Mouse (Mus musculus) neutrophil, adult 5-6 weeks (primary cell): ENCODE measurements around the gene Prelid1. TPM values are rescaled to one million over a fixed set of nuclear protein-coding genes. Genes with fewer than 3 reads are reported as not detected.
A peak's percentile ranks its signal among the peaks of the same experiment; 100 is the strongest.

ENCODE experiments used
- ATAC-seq: fragments of 151-379, 151-347 bp; 2 replicates; pipeline ENCODE4 v1.8.0; 2017; ENCODE audit warnings: mild to moderate bottlenecking, moderate TSS enrichment; ENCODE audit not compliant: insufficient number of reproducible peaks, poor library complexity, low FRiP score, severe bottlenecking; ENCODE audit errors: extremely low read depth
- total RNA-seq: library from RNA; stranded (forward); fragments of 200-1000 nt; gene quantifications from 2 replicates; pipeline ENCODE4 v1.2.3, GENCODE M21; 2017

Prelid1 gene
- total RNA-seq, 1 experiment from 2014 or later = 96.0 TPM

DNA sequence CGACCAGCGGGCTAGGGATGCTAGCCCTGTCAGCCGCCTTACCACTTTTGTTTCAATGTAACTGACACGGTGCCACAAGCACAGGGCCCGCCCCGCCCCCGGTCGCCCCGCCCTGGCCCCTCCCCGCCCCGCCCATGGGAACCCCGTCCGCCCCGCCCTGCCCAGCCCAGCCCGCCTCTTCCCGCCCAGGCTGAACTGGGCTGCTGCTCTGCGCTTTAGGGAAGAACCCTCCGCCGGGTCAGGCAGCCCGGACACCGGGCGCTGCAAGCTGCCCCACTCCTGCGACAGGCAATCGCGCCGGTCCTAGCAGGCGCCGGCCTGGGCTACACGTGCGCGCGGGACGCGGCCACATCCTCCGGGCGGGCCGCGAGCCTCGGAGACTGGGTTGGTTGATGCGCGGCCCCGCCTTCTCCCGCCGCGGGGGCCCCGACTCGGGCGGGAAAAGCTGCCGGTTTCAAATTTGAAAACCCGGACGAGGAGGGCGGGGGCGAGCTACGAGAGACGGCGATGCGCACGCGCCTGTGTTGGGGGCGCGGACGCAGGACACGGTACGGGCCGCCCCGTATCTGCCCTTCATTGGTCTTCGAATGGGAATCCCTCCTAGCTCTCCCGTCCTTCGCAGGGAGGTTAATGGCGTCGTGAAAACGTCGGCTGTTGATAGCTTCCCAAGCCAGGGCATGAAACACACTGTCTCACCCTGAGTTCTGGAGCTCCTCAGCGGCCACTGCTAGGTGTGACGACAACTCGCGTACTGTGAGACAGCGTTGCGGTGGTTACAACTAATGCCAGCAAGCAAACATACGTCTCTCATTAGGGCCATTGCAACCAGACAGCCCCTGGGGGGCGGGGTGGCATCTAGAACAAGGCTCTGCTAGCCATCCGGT lies 9.6 kb downstream of the Prelid1 start, which contains the start of gene Mxd3:
TSS of gene Mxd3 (minus strand) at position 141 of the 884 bp plus-strand sequence.
- ATAC-seq = peak; percentile 43

DNA sequence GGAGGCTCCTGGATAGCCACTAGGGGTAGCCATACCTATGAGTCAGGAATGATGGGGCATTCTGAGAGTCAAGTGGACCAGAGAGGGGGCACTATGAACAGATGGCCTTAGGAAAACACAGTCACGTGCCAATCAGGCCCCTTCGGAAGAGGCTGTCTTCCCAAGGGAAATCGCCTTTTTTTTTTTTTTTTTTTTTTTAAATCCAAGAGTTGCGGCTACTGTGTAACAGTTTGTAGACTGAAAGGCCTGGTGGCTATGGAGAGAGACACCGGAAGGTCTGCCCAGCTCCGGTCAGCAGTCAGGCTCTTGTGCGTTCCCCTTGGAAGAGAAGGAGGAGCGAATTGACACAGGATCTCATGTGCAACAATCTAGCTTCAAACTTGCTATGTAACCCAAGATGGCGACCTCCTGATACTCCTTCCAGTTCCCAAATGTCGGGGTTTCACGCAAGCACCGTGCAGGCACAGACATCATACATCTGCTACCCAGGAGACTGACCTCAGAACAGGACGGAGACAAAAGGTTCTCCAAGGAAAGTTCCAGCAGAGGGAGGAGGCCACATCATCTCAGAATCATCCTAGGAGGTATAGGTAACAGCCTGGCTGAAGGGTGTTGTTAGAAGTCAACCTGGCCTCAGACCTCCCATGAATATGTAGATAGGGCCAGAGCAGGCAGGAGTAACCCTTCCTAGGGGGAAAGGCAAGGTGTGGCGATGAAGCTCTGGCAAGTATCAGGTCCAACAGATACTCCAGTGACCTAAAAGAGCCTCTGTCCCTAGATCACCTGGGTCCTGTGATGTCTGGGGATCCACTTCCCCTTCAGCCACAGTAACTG lies 10.5 kb downstream of the Prelid1 start:
- no peak for ATAC-seq

DNA sequence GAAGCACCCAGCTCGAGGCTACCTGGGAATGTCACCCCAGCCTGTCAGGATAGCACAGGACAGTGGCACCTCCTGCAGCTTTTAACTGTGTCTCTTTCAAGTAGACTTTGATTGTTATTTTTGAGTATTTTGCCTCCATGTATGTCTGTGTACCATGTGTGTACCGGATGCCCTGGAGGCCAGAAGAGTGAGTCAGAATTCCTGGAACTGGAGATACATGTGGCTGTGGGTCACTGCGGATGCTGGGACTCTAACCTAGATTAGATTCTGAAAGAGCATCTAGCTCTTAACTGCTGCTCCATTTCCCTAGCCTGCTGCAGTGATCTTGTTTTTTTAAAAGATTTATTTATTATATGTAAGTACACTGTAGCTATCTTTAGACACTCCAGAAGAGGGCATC lies 12.0 kb downstream of the Prelid1 start:
- no peak for ATAC-seq

DNA sequence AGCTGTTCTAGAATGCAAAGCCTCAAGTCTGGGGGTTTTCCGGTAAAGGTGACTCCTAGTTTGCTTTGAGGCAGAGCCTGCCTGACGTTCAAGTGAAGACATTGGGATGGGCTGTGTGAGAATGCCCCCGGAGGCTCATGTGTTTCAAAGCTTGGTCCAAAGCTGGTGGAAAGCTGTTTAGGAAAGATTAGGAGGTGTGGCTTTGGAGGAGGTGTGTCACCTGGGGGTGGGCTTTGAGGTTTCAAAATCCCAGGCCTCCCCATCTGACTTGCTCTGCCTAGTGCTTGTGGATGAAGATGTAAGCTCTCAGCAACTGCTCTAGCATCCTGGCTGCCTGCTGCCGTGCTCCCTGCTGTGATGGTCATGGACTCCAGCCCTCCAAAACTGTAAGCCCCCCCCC lies 15.4 kb downstream of the Prelid1 start:
- no peak for ATAC-seq

DNA sequence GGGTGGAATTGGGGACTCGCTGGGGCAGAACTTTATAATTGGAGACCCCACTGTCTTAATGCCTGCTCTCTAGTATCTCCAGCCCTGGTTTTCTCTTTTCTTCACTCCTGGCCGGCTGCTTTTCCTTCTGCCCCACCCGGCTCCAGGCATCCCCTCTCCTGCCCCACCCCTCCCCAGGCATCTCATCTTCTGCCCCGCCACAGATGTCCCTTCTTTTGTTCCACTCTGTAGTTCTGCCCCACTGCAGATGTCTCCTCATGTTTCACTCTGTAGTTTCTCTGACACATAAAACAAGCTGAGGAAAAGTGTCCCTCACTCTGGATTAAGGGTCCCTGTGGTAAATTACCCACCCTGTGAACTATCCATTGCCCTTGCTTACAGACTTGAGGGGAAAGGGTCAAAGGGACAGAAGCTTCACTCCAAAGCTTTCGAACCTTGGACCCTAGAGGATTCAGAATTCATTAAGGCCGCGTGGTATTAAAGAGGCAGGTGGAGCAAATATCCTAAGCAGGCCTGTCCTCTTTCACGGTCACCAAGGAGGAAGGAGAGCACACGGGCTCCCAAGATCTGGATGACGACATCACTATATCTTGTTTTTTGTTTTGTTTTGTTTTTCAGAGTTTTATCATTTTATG lies 17.2 kb downstream of the Prelid1 start:
- no peak for ATAC-seq

DNA sequence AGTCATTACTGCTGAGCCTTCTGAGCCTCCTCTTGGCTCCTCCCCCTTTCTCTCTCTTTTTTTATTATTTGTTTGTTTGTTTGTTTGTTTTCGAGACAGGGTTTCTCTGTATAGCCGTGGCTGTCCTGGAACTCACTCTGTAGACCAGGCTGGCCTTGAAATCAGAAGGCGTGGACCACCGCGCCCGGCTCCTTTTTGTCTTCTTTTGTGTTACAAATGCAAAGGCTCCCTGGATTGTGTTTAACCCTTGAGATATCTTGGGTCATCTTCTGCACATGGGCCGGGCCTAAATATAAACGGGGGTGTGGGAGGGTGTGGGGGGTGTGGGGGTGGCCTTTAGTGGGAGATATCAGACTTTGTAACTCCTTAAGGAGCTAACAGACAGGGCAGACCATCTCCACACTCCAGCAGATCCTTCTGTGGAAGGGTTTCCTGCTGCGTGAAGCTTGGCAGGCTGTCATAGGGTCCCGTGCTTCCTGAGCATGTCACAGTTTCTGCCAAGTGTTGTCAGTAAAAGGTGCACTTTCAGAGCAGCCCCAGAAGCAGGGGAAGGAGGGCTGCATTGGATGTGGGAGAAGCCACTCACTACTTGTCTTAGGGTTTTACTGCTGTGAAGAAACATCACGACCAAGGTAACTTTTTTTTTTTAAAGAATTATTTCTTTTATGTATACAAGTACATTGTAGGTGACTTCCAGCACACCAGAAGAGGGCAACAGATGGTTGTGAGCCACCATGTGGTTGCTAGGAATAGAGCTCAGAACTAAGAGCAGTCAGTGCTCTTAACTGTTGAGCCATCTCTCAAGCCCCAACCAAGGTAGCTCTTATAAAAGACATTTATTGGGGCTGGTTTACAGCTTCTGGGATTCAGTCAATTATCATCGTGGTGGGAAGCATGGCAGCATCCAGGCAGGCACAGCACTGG lies 18.1 kb downstream of the Prelid1 start:
- ATAC-seq = no peak

DNA sequence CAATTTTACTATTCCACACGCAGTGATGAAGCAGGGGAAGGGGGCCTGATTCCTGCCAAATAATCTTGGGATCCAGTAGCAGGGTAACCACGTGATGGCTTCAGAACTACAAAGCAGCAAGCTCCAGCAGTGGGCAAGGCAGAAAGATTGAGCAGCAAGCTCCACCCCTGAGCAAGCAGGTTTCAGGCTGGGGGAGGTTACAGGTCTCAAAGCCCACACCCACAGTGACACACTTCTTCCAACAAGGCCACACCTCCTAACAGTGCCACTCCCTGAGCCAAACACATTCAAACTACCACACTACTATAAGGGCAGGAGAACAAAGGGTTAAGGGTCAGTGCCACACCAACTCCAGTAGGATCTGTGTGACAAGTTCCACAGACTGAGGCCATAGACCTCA lies 19.0 kb downstream of the Prelid1 start:
- no peak for ATAC-seq

DNA sequence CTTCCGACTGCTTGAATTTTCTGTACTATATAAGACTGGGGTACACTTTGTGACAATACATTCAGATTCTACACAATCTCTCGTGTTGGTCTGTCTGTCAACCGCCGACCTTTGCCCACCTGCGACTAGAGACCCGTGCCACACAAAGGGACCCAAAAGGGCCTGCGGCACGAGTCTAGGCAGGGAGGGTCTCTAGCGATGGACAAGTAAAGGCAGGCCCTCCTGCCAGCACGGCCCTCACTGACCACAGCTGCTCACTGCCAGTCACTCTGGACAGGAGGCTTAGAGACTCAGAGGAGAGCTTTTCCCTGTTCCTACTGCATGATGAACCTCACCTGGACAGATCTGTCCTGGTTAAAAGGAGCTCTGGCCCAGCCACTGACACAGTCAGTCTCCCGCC lies 22.2 kb downstream of the Prelid1 start:
- ATAC-seq = no peak

DNA sequence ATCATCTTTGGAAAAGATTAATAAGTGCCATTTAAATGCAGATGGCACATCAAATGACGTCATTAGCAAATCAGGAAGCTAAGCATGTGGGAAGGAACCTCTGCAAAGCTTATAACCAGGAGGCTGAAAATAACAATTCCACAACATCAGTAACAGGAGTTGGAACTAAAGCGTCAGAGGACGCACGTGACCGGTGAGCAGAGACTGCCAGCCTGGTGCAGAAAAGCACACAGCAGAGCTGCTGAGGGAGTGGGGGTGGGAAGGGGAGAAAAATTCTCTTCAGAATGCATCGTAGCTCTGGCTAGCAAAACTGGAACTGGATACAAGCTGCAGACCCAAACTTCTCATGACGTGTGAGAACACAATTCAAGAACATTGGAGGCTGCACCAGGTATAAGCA lies 24.0 kb downstream of the Prelid1 start:
- ATAC-seq = no peak

DNA sequence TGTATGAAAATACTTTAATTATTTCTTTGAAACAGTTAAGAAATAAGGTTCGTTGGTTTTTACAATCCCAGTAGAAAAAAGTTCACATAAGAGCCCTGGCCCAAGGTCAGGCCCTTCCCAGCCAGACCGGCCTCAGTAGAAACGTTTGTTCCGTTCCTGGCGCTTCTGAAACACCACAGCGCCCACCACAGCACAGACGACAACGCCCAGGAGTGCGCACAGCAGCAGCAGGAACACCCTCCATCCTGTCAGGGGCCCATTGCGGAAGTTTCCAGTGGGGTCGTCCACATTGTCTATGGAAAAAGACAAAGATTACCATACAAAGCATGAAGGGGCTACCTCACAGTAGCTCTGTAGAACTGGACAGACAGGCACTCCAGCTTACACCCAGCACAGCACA lies 26.4 kb downstream of the Prelid1 start:
- no peak for ATAC-seq

DNA sequence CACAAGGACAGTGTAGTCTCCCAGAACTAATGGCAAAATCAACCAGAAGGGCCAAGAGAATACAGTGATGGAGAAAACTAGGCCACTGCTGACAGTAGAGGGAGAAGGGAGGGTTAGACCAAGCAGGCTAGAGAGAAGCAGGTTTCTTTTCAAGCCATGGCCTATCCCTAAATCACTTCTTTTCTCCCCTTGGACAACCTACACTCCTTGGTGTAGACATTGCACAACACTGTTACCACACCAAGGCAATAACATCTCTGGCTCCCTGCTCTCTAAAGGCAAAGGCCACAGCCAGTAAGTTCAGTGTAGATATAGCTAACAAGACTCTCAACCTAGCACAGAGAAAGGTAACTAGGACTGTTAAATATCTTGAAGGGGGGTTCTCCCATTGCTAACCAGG lies 40.8 kb downstream of the Prelid1 start:
- ATAC-seq = no peak

DNA sequence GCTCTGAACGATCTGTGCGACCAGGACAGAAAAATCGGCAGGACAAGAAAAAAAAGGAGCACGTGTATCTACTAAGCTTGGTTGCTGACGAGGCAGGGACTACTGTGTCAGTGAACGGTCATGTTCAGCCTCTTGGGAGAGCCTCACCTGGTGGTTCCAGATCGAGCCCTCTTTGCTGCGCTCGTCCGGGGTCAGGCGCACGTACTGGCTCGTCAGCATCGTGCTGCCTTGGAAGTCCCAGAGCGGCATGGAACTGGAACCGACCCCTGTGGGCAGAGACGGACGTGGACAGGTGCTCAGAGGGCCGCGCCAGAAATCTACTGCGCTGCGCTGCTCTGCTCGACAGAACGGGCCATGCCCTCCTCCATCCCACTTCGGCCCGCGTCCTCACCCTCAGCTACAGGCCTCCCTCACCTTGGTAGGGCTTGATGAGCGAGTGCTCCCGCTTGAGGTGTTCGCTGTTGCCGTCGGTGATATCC lies 41.7 kb downstream of the Prelid1 start:
- no peak for ATAC-seq

DNA sequence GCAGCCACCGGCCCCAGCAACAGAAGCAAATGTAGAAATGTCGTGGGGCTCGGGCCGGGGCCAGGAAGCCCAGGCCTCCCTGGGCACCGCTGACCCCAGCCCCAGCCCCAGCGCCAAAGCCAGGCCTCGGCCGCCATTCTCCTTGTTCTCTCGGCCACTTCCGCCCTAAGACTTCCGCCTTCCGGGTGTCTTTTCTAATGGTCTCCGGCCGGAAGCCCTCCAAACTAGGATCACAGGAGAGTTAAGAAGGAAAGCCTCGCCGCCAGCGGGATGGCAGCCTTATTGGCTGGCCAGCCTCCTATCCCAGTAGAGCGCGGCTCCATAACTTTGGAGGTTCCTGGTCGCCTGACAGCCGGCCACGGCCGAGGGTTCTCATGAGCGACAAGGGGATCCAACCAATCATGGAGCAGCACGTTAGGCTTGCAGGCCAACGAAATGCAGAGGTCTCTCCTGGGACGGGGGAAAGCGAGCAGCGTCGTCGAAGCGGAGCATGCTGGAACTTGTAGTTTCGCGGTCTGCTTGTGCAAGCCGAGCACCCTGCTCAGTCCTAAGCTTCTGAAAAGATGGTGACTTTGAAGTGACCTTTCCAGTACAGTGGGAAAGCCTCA lies 42.3 kb downstream of the Prelid1 start, which contains the start of gene Lman2:
TSS of gene Lman2 (minus strand) at position 331 of the 608 bp plus-strand sequence.
- peak; percentile 99 for ATAC-seq

DNA sequence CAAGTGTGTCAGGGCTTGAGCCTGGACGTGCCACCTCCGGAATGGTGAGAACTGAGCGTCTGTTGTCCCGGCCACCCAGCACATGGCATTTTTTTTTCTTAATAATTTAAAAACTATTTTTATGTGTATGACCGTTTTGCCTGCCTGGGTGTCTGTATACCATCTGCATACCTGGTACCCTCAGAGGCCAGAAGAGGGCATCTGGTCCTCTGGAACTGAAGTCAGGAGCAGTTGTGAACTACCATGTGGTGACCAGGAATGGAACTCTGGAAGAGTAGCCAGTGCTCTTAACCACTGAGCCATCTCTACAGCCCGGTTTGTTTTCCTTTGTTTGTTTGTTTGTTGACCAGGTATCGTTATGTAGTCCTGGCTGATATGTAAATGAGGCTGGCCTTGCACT lies 48.1 kb downstream of the Prelid1 start:
- ATAC-seq = no peak

DNA sequence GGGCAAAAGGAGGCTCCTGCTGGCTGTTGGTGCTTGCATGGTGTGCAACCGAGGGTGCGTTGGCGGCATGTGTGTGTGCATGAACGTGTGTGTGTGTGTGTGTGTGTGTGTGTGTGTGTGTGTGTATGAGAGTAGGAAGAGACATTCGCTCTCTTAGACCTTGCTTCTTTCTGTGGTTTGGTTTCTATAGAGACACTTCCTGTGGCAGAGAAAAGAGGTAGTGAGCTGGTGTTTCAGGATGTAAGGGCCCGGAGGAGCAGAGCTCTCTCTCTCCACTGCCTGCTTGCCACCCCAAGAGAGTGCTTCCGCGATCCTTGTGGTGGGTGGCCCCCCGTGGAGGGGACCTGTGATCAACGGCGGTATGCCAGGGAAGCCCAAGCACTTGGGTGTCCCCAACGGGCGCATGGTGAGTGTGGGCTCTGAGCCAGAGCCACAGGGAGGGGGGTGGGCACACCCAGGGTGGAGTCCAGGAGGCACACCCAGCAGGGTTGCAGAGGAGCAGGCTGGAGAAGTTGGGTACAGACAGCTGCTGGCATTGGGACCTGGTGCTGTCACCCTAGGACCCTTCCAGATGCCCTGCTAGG lies 49.3 kb downstream of the Prelid1 start, which contains the start of gene Rgs14:
TSS of gene Rgs14 (plus strand) at position 202 of the 584 bp plus-strand sequence.
- ATAC-seq = peak; percentile 93

DNA sequence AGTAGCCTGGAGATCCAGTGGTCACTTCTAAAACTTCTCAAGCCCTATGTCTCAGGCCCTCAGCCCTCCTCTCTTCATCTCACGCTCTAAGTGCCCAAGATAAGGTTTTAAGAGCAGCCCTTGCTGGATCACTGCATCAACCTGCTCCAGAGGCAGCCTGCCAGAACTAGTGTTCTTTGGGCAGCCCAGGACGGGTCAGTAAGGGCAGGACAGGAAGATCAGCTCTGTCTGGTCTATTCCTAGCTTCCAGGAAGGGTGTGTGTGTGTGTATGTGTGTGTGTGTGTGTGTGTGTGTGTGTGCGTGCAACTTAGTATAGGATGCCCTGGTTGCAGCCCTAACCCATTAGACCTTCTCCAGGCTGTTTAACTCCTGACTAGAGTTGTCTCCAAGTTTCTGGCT lies 49.9 kb downstream of the Prelid1 start:
- no peak for ATAC-seq

DNA sequence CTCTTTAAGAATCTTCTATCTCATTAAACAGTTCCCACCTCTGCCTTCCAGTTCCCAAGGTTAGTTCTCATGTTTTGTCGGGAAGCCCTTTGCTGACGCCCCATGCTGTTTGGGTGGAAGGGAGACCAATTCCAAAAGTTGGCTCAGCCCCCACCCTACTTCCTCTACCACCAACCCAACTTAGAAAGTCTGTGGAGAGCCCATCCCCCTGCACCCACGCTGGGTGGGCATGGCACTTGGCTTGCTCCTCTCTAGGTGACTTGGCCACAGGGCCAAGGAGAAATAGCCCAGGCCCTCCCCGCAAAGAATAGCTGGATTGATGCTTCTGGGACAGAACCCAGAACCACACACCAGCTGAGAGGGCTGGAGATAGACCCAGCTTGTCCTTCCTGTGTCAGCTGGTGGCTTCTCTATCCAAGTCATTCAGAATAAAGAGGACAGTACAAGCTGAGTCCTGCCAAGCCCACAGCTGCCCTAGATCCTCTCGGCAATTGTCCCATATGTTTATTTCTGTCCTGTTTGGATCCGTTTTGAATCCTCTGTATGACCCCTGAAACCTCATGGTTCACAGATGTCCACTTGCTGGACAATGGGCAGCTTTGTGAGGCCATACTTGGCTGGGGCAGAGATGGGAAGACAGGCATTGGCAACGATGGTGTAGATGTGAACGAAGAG lies 50.8 kb downstream of the Prelid1 start:
- no peak for ATAC-seq
